Mouse (Mus musculus) frontal cortex, postnatal 10 days (tissue): ENCODE data around the gene Cars2.
"Not testable (repeated sequence)": the region's sequence is repeated elsewhere in the genome, so short reads cannot be mapped to it uniquely, and the experiment has no call there.

Experiments
- DNase-seq, 2 experiments: peaks; one replicate each; pipeline ENCODE4 v3.0.0; 2022; ENCODE audit warnings: low spot score in 2 of 2, mixed read lengths in 1 of 2

The Cars2 gene

DNA sequence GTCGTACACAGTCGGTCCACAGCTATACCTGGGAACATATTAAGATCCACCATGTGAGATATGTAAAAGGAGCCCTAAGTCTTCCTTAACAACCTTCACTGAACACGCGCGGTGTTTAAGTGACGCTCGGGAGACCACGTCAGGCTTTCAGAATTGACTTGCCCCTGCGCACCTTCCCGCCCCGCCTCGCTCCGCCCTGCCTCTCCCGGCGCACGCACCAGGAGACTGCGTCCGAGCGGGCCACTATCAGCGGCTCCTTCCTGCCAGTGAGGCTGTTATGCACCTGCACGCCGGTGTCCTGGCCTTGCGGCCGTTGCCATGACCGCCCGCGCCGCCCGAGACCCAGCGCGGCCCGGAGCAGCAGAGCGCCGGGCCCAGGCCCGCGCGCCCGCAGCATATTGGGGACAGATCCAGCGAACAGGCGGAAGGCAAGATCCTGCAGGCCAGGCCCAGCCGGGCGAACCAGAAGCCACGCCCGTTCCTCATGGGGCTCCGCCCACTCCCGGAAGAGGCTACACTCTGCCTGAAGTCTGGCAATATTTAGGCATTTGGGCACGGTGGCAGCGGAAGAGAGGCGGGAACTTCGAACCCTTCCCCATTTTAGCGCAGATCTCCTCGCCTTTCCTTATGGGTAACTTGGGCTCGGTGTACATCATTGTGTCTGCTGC lies at the start of gene Cars2:
TSS of gene Cars2 (minus strand) at position 503 of the 668 bp plus-strand sequence.
- peak; percentile 79 to 87 for DNase-seq

DNA sequence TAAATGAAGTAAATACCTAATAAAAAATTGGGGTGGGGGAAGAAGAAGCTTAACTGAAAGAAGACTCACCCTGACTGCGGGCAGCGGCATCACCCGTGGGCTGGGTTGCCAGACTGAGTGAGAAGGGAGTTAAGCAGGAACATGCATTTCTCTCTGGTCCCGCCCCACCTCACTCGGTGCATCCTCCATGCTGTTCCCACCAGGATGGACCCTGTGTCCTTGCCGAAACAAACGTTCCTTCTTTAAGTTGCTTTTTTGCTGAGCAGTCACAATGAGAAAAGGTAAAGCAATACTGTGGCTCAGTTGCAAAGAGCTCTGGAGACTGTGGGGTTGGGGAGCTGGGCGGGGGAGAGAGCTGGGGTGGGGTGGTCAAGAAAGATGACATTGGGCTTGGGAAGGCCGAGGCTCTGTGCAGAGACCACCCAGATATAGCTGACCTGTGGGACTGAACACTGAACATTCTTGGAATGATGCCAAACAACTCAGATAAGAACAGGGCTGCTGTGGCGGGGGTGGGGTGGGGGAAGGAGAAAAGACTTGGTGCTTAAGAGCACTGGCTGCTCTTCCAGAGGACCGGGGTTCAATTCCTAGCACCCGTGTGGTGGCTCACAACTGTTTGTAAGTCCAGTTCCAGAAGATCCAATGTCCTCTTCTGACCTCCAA lies 42.8 kb upstream of the Cars2 start:
- DNase-seq, result no peak

DNA sequence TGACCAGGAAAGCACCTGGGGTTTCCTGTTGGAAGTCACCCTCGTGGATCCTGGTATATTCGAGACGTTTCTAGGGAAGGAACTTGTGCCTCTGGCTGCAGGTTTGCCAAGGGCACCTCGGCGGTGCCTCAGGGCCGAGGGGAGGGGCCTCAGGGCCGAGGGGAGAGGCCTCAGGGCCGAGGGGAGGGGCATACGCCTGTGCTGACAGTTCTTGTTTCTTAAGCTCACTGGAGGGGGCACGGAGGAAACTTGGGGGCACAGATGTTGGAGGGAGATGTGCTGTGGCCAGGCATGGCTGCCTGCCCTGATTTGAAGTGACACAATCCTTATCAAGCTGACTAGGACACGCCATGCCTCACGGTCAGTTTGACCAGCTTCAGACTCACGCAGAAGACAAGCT lies 41.7 kb upstream of the Cars2 start:
- no peak for DNase-seq

DNA sequence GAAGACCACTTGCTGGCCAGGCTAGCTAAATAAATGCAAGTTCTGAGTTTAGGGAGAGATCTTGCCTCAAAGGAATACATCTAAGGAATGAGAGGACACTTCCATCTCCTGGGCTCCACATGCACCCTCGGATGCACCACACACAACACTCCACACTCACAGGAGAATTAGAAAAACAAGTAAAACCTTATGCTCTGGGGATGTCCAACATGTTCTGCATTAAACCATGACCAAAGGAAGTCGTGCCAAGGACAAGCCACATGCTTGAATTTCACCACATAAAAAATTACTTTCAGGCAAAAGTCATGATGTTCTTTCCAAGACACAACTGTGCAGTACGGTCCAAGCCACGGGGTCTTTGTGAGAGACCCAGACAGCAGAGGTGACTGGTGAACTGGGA lies 41.3 kb upstream of the Cars2 start:
- DNase-seq, result no peak

DNA sequence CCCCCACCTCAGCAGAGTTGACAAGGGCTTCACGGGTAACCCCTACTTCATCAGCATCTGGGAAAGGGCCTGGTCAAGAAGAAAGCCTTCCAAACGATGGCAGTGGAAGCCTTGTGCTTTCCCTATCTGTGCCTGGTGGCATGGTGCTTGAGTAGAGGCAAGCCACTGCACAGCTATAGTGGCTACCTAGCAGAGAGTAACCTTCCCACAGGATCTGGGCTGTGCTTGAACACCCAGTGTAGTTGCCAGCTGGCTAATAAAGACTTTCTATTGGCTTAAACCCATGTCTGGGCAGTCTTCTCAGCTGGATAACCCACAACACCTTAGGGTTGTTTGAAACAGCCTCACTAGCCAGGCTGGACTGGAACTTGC lies 35.8 kb upstream of the Cars2 start:
- no peak for DNase-seq

DNA sequence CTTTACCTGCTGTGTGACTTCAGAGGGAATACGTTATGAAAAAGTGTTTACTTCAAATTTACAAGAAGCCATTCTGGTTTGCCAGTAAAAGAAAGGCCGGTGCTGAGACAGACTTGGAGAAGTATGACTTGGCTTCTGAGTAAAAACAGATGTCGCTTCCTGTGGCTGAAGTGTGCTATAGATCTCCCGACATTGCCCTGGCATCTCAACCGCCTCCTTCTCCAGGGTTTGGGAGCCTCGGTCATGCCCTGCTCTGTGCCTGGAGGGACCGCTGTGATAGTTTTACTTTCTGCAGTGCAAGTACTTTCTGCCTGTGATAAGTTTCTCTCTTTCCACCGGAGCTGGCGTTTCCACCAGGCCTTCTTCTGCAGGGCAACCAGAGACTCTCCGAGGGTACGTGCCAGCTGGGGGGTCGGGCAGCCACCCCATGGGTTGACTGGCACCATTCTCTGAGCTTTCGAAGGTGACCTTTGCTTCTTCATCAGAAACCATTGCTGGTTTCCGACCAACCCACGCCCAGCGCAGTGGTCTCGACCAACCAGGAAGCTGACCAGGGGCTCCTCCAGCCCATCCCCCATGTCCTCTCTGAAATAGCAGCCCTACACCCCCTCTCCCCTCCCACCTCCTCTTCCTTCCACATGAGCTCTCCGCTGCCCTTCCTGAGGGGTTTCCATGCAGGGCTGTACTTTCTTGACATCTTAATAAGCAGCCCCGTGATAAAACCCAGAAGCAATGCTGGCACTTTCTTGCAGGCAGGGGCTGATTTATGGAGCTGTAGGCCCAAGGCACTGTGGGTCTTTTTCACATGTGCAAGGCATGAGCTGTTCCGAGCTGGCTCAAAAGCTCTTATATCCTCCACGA lies 35.2 kb upstream of the Cars2 start:
- no peak for DNase-seq

DNA sequence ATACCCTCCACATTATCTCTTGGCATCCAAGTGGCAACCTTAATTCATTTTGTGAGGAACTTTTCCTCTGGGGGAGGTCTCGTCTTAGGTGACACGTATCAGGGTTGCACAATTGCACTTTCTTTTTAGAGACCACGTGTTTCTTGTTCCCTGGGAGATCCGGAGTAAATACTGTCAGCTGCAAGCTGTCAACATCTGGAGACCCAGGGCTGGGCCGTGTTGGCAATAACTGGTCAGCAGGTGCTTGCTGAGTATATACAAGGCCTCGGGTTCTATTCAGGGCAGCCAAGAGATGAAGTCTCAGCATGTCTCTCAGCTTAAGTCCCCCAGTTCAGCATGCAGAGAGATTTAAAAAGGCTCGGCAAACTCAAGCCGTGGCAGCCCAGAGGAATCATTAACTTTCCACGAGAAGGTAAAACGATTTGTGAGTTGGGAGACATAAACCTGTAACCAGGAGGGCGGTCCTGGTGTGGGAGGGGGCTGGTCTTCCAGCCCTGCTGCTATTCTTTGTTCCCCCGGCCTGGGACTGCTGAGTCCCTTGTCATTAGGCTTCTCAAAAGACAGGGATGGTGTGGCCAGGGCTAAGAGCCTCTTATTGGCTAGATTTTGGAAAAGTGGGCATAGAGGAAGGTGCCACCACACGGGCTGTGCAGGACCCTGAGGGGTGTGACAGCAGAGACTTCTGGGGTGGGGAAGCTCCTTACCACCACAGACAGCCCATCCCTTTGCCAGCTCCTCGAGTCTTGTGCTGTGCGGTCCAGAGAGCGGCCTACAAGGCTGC lies 25.2 kb upstream of the Cars2 start:
- no peak for DNase-seq

DNA sequence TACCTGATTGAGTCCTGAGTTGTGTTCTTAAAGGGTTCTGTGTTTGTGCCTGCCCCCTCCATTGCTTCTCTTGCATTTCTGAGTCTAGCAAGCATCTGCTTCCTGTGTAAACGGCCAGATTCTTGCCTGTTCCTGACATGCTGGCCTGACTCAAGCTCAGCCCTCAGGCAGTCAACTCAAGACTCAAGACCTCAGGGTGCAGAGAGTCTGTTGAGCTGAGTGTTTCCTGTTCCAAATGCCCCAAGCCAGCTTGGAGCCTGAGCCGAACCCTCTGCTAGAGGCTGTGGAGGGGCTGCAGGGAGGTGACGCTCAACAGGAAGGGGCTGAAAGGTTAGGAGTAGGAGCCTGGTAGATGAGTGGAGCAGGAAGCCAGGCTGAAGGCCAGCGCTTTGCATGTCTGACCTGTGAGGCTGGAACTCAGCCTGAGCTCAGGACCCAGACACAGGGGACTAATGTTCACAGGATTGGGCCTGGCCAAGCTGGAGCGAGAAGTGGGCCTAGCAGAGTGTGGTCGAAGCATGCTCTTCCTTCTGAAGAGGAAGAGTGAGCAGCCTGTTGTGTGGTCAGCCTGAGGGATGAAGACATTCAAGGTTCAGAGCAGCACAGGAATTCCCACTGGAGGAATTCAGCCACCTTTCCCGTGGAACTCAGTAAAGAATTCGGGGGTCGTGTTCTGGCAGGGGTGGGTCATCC lies 24.5 kb upstream of the Cars2 start:
- no peak for DNase-seq

DNA sequence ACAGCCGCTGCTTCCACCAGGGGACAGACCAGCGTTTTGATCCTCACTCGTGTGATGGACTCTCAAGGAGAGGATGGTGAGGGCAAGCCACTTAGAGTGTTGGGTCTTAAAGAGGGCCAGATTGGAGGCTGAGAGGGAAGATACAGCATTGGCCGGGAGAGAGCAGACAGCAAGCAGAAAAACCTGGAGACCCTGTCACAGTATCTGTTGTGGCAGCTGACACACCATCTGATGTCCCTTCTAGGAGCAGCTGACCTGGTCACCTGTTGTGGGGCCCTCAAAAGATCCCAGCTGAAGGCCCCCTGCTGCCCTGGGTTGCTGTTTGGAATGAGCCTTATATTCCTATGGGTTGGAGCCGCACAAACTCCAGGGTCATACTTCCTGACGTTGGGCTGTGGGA lies 21.8 kb upstream of the Cars2 start:
- DNase-seq, result no peak

DNA sequence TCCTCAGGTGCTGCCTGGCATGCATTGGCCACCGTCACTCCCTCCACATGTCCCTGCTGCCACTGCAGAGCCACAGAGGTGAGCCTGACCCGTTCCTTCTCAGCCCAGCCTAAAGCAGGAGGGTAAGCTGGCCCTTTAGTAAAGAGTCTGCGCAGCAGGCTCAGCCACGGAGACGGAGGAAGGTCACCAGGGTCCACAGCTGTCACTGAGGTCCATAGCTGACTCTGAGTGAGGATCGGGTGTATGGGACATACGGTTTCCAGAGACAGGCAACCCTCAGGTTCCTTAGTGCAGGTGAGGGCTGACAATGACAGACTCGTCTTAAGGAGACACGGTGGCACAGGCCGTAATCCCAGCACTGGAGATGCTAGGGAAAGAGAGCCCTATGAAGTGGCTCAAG lies 21.4 kb upstream of the Cars2 start:
- no peak for DNase-seq

DNA sequence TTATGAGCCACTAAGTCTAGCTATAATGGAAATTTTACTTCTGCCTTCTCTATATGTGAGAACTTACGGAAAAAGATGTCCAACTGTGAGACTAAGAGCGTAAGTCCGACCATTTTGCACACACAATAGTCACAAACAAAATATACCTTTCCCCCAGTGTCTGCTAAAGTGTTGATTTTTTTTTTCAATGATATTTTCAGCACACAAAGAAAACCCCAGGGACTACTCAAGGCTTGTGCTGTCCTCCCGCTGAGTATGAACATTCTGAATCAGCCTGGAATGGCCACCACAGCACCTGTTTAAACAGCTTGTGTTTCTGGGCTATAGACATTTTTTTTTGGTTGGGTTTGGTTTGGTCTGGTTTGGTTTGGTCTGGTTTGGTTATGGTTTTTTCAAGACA lies 20.2 kb upstream of the Cars2 start:
- DNase-seq, result no peak

DNA sequence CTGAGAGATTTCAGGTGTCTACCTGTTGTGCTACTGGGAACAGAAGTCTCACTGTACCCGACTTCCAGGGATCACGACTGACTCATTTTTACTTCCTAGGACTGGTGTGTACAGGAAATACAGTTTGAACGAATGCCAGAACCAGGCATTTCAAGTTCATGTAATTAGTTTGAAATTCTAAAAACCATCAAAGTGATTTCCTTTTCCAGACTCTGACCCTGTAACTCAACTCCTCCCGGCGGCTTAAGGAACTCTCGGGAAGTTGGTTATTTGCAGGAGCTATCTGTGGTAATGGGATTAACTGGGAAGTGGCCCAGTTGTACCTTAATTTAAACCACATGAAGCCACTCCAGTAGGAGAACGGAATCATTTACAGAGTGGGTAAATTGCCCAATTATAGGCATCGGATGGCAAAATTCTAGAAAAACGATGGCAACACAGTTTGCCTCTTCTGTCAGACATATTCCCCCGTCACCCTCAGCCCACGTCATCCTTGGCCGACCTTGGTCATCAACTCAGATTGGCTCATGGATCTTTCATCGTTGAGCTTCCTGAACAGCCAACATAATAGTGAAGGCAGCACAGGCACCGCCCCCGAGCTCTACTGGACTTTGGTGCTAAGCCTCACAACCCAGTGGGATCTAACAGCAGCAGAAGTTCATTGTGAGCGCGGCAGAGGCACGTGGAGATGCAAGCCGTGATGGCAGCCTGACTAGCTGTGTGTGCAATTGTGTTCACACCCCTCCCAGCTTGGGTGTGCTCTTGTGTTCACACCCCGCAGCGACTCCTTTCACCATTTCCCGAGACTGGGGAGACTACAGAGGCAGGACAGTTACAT lies 18.9 kb upstream of the Cars2 start:
- DNase-seq, result no peak

DNA sequence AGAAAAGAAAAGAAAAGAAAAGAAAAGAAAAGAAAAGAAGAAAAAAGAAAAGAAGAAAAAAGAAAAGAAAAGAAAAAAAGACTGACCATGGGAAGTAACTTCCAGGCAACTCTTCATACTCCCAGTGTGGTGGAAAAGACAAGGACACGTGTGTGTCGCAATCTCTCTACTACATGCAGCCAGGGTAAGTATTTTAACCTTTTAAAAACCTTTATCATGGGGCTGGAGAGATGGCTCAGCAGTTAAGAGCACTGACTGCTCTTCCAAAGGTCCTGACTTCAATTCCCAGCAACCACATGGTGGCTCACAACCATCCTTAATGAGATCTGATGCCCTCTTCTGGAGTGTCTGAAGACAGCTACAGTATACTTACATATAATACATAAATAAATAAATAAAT lies 17.6 kb upstream of the Cars2 start:
- DNase-seq, result not testable (repeated sequence)

DNA sequence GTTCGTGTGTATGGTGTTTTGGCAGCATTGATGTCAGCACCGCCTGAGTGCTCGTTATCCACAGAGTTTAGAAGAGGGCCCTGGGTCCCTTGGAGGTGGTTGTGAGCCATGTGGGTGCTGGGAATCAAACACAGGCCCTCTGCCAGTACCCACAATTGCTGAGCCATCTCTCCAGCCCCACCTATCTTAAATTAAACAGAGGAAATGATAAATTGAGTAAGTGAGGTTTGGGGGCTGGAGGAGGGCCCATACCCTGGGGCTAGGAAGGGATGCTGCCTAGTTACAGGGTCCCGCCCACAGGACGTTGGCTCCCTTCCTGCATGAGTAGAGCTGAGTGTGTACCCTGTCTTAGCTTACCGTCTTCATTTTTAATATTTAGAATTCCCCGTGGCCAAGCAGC lies 14.1 kb upstream of the Cars2 start:
- no peak for DNase-seq

DNA sequence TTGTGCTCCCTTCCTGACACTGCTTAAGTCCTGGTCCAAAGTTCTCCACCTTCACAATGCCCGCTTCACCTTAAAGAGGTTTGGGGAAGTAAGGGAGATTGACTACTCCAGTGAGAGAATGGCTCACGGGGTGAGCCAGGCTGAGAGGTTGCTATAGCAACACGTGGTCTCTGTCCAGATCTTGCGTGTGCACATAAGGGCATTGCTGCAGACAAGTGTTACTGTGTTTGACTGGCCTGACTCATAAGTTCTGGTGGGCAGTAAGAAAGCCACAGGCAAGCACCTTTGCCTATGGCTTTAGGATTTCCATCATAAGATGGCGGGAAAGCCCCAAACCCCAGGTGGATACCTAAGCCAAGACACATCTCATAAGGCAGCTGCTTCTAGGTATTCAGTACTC lies 13.7 kb upstream of the Cars2 start:
- no peak for DNase-seq

DNA sequence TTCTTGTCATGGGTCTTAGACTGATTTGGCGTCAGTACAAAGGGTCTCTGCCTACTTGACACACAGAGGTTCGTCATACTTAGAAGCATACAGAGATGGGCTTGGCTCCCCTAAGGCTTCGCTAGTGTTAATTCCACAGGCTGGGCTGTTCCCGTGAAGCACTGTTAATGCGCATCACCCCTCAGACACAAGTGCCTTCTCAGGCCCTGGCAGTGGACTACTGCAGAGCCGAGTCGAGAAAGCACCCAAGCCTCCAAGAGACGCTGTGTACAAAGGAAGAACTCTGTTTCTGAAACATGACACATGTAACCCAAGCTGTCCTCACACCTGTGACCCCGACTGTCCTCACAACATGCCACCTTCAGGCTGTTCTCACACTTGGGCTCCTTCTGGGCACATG lies 9.6 kb upstream of the Cars2 start:
- DNase-seq, result no peak

DNA sequence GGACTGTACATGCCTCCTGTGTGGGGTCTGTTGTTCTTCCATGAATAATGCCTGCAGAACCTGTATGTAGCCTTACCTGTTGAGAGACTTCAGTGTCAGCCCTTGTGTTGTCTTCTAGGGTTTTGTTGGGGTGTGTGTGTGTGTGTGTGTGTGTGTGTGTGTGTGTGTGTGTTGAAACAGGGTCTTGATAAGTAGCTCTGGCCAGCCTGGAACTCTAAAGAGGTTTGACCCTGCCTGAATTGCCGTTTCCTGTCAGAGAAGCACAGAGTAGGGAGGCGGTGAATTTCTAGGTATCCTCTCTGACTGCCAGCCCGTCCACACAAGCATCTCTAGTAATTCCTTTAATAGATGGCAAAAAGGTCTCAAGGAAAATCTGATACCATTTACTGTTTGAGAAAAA lies 8.9 kb upstream of the Cars2 start:
- no peak for DNase-seq

DNA sequence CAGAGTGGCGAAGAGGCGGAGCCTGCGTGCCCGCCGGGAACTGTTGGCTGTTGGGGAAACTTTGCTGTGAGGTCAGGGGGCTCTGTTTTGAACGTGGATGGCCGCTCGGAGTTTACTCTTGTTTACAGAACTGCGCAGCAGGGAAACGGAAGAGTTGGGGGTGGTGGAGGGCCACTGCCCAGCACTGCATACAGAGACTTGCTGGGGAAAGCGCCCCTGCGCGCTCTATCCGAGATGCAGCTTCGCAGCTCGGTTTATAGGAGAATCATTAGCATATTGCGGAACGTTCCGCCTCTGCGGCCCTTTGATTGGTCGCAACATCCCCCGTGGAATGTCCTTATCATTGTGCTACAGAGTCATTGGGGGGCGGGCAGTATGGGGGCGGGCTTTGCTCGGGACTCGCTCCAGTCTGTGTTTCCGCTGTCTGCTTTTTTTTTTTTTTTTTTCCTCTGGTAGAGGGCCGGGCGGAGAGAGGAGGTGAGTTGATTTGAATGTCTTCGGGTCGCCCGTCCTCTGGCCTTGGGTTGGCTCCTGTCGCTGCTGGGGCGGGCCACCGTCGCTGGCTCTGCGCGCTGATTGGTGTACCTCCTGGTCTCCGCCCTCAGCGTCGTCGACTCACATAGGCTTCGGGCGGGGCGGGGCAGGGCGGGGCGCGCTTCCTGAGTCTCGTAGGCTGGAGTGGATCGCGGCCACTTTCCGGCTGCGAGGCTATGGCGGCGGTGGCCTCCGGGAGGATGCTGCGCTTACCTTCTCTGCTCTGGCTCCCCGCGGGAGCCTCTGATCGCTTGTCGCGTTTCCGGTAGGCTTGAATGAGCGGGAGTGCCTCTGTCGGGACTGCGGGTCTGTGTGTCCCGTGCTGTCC lies 7.4 kb upstream of the Cars2 start:
- DNase-seq, result peak; percentile 95 to 96

DNA sequence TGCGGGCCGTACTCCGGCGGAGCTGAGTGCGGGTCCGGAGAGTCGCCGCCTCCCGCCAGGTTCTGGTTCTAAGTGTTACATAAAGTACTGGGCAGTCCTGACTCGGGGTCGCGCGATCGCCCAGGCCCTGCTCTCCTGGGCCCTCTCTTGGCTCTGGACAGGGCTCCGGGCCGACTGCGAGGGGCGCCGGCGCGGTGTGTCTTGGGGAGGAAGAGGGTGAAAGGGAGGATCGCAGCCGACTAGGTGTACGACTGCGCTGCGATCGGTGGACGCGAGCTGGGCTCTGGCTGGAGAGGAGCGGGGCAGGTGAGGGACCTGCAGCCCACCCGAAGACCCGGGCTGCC lies 6.8 kb upstream of the Cars2 start:
- peak in 1 of 2 experiments; percentile 47 for DNase-seq
